13 mouse cellular contexts compared by ENCODE assay signal in genomic region chr8:102726206-102726935, GRCm38 (mm10). TPM values are rescaled to one million over a fixed set of nuclear protein-coding genes. Genes with fewer than 3 reads are reported as not detected.
DNase-seq lines count a peak whose midpoint lies in the region; ATAC-seq and TF ChIP-seq lines count a peak whose summit lies in the region.
"Had no signal": no experiment of that assay in that cellular context is flagged by ENCODE, and none has a peak within 500 bp of the region (broad histone marks: within the 10 kb centered on the region; RNA-seq: fewer than 3 reads in every experiment).

No protein-coding gene starts in this region.

- H3K9me3 ChIP-seq in forebrain, embryonic 10.5 days, result no peaks in the 10 kb centered on the region
- H3K9me3 ChIP-seq in hindbrain, embryonic 16.5 days (ENCODE audit: control insufficient read depth, low read length), result no peaks in the 10 kb centered on the region
- no peaks in the 10 kb centered on the region for H3K9me3 ChIP-seq in neural tube, embryonic 13.5 days
- H3K9me3 ChIP-seq: liver, embryonic 13.5 days had no signal

- H3K4me1 ChIP-seq in heart, adult 2 months (ENCODE audit: control insufficient read depth, insufficient read depth, low read length), result no peaks in the 10 kb centered on the region
- peaks cover 28% of the 10 kb centered on the region for H3K4me1 ChIP-seq in forebrain, embryonic 10.5 days
- H3K4me1 ChIP-seq in hindbrain, embryonic 16.5 days (ENCODE audit: control insufficient read depth, insufficient read depth, low read depth, low read length), result peaks cover 10% of the 10 kb centered on the region
- H3K4me1 ChIP-seq in neural tube, embryonic 13.5 days (replicated peaks), result peaks cover 27% of the 10 kb centered on the region
- H3K4me1 ChIP-seq: liver, embryonic 13.5 days; megakaryocyte, embryonic 14.5 days had no signal

- WGBS in heart, adult 2 months, result 81% methylated on average over 10 of the region's 10 CpGs
- WGBS in forebrain, embryonic 10.5 days, result 23% methylated on average over 10 of the region's 10 CpGs
- 18% methylated on average over 10 of the region's 10 CpGs for WGBS in hindbrain, embryonic 16.5 days
- 11% methylated on average over 10 of the region's 10 CpGs for WGBS in neural tube, embryonic 13.5 days

- H3K27ac ChIP-seq in heart, adult 2 months, result no peak overlapping the region
- H3K27ac ChIP-seq in forebrain, embryonic 10.5 days, result peak overlapping the region; percentile 5; the same call in 1 of the 2 replicates
- peak overlapping the region; percentile 51 for H3K27ac ChIP-seq in hindbrain, embryonic 16.5 days (ENCODE audit: low read depth, low read length)
- H3K27ac ChIP-seq in neural tube, embryonic 13.5 days (replicated peaks), result 0 out of 2 replicates have a peak overlapping the region, but pooled peaks have one; percentile 34
- H3K27ac ChIP-seq: liver, embryonic 13.5 days had no signal

- TF ChIP-seq POLR2A in heart, adult 2 months (IDR thresholded peaks at IDR 0.05; ENCODE audit: insufficient read depth, low read depth, low read length), result no peak

- H3K4me2 ChIP-seq in hindbrain, embryonic 16.5 days (ENCODE audit: low read length), result peak overlapping the region; percentile 35
- H3K4me2 ChIP-seq in neural tube, embryonic 13.5 days, result peak overlapping the region; percentile 24
- H3K4me2 ChIP-seq: heart, embryonic 11.5 days; liver, embryonic 13.5 days had no signal

- peak; percentile 80 for DNase-seq in heart, adult 11 months
- DNase-seq in heart, adult 2 months, result no peak
- peak; percentile 49 for DNase-seq in forebrain, embryonic 10.5 days (ENCODE audit: extremely low spot score, low spot score)
- DNase-seq in yolk sac, embryonic 10.5 days (ENCODE audit: low spot score), result no peak
- DNase-seq: adrenal gland, postnatal 36 days; B cell, adult 2 months; liver, embryonic 13.5 days had no signal

- TF ChIP-seq EP300 in heart, adult 2 months (IDR thresholded peaks at IDR 0.05; ENCODE audit: insufficient read depth, low read depth, low read length), result no peak

- intact Hi-C loops in heart, adult 2 months (cut with DNase I), result no loop called here

- H3K36me3 ChIP-seq in heart, adult 2 months (ENCODE audit: control insufficient read depth, insufficient read depth, low read length), result no peaks in the 10 kb centered on the region
- no peaks in the 10 kb centered on the region for H3K36me3 ChIP-seq in forebrain, embryonic 10.5 days (replicated peaks)
- H3K36me3 ChIP-seq in hindbrain, embryonic 16.5 days (ENCODE audit: control insufficient read depth, insufficient read depth, low read length), result no peaks in the 10 kb centered on the region
- no peaks in the 10 kb centered on the region for H3K36me3 ChIP-seq in neural tube, embryonic 13.5 days
- H3K36me3 ChIP-seq: liver, embryonic 13.5 days had no signal

- H3K79me2 ChIP-seq in heart, adult 2 months (replicated peaks; ENCODE audit: control insufficient read depth, insufficient read depth, low read length), result no peaks in the 10 kb centered on the region

- no peak for TF ChIP-seq CTCF in heart, adult 2 months (IDR thresholded peaks at IDR 0.05)

- H3K9ac ChIP-seq in heart, adult 2 months (ENCODE audit: low read depth, low read length), result no peak overlapping the region
- no peak overlapping the region for H3K9ac ChIP-seq in hindbrain, embryonic 16.5 days (ENCODE audit: low read depth, low read length)
- H3K9ac ChIP-seq in neural tube, embryonic 13.5 days, result no peak overlapping the region
- H3K9ac ChIP-seq: liver, embryonic 13.5 days had no signal

- H3K4me3 ChIP-seq in heart, adult 2 months, result no peak overlapping the region
- H3K4me3 ChIP-seq in forebrain, embryonic 10.5 days, result peak overlapping the region; percentile 19; the same call in 1 of the 2 replicates
- no peak overlapping the region for H3K4me3 ChIP-seq in hindbrain, embryonic 16.5 days (ENCODE audit: low read length)
- no peak overlapping the region for H3K4me3 ChIP-seq in neural tube, embryonic 13.5 days
- H3K4me3 ChIP-seq: liver, embryonic 13.5 days; megakaryocyte, embryonic 14.5 days had no signal

- ATAC-seq in hindbrain, embryonic 16.5 days, result peak; percentile 82
- ATAC-seq in neural tube, embryonic 13.5 days (ENCODE audit: low read depth), result peak; percentile 89
- ATAC-seq in CD4-positive, CD25-positive, alpha-beta regulatory T cell, adult 4 months, result no peak
- ATAC-seq in megakaryocyte, adult 5-6 weeks (ENCODE audit: poor library complexity, severe bottlenecking), result no peak

- H3K27me3 ChIP-seq in heart, adult 2 months (ENCODE audit: control insufficient read depth, insufficient read depth, low read length), result no peaks in the 10 kb centered on the region
- H3K27me3 ChIP-seq in forebrain, embryonic 10.5 days (ENCODE audit: poor library complexity, severe bottlenecking), result no peaks in the 10 kb centered on the region; the same call in 1 of the 2 replicates
- no peaks in the 10 kb centered on the region for H3K27me3 ChIP-seq in hindbrain, embryonic 16.5 days (replicated peaks; ENCODE audit: control insufficient read depth, insufficient read depth, low read length)
- no peaks in the 10 kb centered on the region for H3K27me3 ChIP-seq in neural tube, embryonic 13.5 days
- H3K27me3 ChIP-seq: liver, embryonic 13.5 days; megakaryocyte, embryonic 14.5 days had no signal

RNA-seq across cellular contexts. Expression of gene Cdh11, which starts 59.1 kb away (rescaled TPM):
- 10 to 100 TPM; 11.9 to 13.4 TPM for total RNA-seq in heart, adult 2 months (2021)
- polyA plus RNA-seq in heart, adult 2 months (2012; rRNA removed), result 6.0 and 7.4 TPM in 2 replicates
- polyA plus RNA-seq in forebrain, embryonic 10.5 days (2016; fragmentation: Nextera tagmentation; extraction: Ambion mirVana), result 56.2 and 61.7 TPM in 2 replicates
- polyA plus RNA-seq in hindbrain, embryonic 16.5 days (2015; fragmentation: Nextera tagmentation; extraction: Ambion mirVana), result 37.9 and 45.3 TPM in 2 replicates
- polyA plus RNA-seq in neural tube, embryonic 13.5 days (2015; fragmentation: Nextera tagmentation; extraction: Ambion mirVana), result 59.5 and 72.2 TPM in 2 replicates
- under 1 TPM in 1 of 2 experiments, not detected in 1; 0.19 TPM for polyA plus RNA-seq in CD4-positive, CD25-positive, alpha-beta regulatory T cell, adult 4 months (2017; shearing (Covaris generic))
- total RNA-seq in megakaryocyte, adult 5-6 weeks (2015), result 0.36 and 1.3 TPM in 2 replicates
- total RNA-seq in megakaryocyte, adult 5-6 weeks (2017), result 0.26 and 1.4 TPM in 2 replicates

Comparison
In these comparisons a context has a peak if more than half of its experiments do, and no peak if none do; other contexts are left out.
1. DNase-seq: peak in heart, adult 11 months (single experiment) and forebrain, embryonic 10.5 days (single experiment); none in heart, adult 2 months (0 of 2) and yolk sac, embryonic 10.5 days (single experiment).
2. ATAC-seq: peak in hindbrain, embryonic 16.5 days (single experiment) and neural tube, embryonic 13.5 days (single experiment); none in CD4-positive, CD25-positive, alpha-beta regulatory T cell, adult 4 months (single experiment) and megakaryocyte, adult 5-6 weeks (single experiment).